Mouse (Mus musculus): Measurements from ENCODE around the gene Ralgps1.

DNA sequence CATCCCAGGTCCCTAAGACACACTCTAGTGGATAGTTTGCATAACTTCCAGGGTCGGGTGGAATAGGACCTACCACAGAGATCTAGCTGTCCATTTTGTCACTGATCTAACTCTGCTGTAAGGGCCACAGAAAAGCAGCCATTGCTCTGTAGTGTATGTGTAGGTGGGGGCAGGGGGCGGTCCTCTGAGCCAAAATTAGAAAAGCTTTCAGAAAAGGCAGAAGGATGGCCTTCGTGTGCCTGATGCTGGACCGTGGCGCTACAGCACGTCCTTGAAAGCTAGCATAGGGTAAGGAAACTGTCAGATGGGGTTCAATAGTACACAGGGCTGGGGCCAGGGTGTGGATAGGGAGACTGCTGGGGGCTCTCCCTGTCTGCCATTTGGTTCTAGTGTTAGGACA is 126.4 kb downstream of the Ralgps1 start:
- no peak for TF ChIP-seq CTCF (IDR thresholded peaks at IDR 0.05; ENCODE audit: extremely low read depth, insufficient read length, insufficient replicate concordance, low read depth, low read length)
- TF ChIP-seq POLR2A (IDR thresholded peaks at IDR 0.05; ENCODE audit: low read depth, low read length), result no peak
